Mouse (Mus musculus): Measurements from ENCODE around the gene Vwa2. TPM values are rescaled to one million over a fixed set of nuclear protein-coding genes. Genes with fewer than 3 reads are reported as not detected.

Gene Vwa2
- polyA plus RNA-seq (2017; shearing (Covaris generic)), result not detected

DNA sequence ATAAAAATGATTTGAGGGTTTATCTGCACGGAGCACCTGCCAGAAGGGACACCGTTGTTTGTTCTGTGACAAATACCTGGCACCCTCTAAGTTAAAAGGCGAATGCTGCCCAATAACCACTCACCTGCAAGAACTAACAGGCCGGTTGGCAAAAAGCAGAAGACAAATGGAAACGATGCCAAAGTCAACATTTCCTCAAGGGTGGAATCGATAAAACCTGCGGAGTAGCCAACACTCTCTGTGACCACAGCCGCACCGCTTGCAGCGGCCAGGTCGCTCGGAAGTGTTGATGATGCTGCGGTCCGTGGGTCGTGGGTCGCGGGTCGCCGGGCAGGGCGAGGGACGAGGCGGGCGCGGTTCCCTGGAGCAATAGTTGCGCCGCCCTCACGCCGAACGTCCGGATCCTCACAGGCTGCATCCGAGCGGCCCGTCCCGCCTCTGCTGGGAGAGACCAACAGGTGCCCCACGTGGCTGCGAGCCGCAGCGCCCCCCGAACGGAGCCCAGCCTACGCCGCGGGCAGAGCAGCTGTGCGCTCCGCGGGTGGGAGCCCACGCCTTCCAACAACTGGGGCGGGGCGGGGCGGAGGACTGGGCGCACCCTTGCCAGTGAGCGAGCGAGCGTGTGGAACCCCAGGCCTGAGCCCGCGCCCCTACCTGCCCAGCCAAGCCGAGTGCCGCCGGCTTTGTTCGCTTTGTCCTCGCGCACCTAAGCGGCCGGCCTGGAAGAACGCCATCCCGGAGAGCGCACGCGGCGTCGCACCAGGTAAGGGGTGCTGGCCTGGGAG, at the start of gene Vwa2:
TSS of gene Vwa2 (plus strand) at position 434 of the 785 bp plus-strand sequence.

DNA sequence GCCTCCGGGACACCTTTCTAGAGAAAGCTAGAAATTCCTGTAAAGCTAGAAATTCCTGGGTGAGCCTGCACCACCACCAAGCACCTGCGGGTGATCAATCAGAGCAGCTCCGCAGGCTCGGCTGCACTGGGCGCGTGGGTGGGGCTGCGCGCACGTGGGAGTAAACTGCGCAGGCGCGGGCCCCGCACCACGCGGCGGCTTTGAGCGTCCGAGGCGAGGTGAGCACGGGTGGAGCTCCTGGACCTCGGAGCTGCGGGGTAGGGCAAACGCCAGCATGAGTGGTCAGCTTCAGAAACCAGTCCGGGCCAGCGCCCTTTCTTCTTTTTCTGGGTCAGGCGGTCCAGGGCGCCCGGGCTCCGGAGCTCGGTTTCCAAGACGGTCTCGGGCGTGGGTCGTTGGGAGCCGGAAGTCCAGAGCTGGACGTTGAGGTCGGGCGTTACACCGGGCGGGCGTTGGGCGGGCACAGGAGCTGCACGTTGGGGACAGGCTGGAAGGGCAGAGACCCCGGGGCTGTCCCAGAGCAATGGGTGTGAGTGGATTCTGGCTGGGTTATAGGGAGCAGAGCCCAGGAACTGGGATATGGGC, 47.9 kb upstream of the Vwa2 start, which contains the start of gene Tdrd1:
TSS of gene Tdrd1 (plus strand) at position 163 of the 585 bp plus-strand sequence.

Other genes starting within 250 kb of the Vwa2 start
- not detected for gene Adrb1, start 152.1 kb upstream of the Vwa2 start, polyA plus RNA-seq (2017; shearing (Covaris generic))
- 22.3 TPM for gene Ccdc186, start 52.1 kb upstream of the Vwa2 start, polyA plus RNA-seq (2017; shearing (Covaris generic))
- not detected for gene Tdrd1, start 48.0 kb upstream of the Vwa2 start, polyA plus RNA-seq (2017; shearing (Covaris generic))
- gene Afap1l2, start 134.0 kb downstream of the Vwa2 start, polyA plus RNA-seq (2017; shearing (Covaris generic)), result not detected

All from activated CD4-positive, CD25-positive, alpha-beta regulatory T cell, adult 9 weeks (primary cell).